Mouse (Mus musculus) heart, adult 2 months (tissue): Measurements from ENCODE around the gene Gm7271. TPM values are rescaled to one million over a fixed set of nuclear protein-coding genes. Genes with fewer than 3 reads are reported as not detected.

Experiments
- DNase-seq, 2 experiments: peaks; one replicate each; pipeline ENCODE4 v3.0.0; 2021
- H3K27ac ChIP-seq: fragments of 200-600 bp; 2 replicates; pipeline ENCODE4 v1.8.1; 2022
- H3K27me3 ChIP-seq: fragments of 200-500 bp; 2 replicates; pipeline ENCODE4 v1.6.1; 2012; ENCODE audit warnings: mild to moderate bottlenecking, low read length, inconsistent platforms, mixed read lengths; ENCODE audit not compliant: control insufficient read depth, insufficient read depth
- H3K36me3 ChIP-seq: fragments of 200-500 bp; 2 replicates; pipeline ENCODE4 v1.6.1; 2012; ENCODE audit warnings: low read length, inconsistent platforms; ENCODE audit not compliant: control insufficient read depth, insufficient read depth
- H3K4me1 ChIP-seq: fragments of 200-500 bp; 2 replicates; pipeline ENCODE4 v1.6.1; 2011; ENCODE audit warnings: low read length; ENCODE audit not compliant: control insufficient read depth, insufficient read depth
- H3K4me3 ChIP-seq: fragments of 200-600 bp; 2 replicates; pipeline ENCODE4 v1.8.1; 2022
- H3K79me2 ChIP-seq: fragments of 200-500 bp; replicated peaks from 2 replicates; pipeline ENCODE4 v1.6.1; 2012; ENCODE audit warnings: mild to moderate bottlenecking, inconsistent platforms, low read length, moderate library complexity, mixed read lengths; ENCODE audit not compliant: control insufficient read depth, insufficient read depth
- H3K9ac ChIP-seq: fragments of 200-500 bp; 2 replicates; pipeline ENCODE4 v1.6.1; 2012; ENCODE audit warnings: low read depth, mild to moderate bottlenecking, control low read depth, inconsistent platforms, low read length, mixed read lengths
- CTCF ChIP-seq: fragments of 200-600 bp; IDR thresholded peaks from 2 replicates; pipeline ENCODE4 v1.8.1; 2022; ENCODE audit warnings: antibody characterized with exemption, mild to moderate bottlenecking, moderate library complexity
- EP300 ChIP-seq: fragments of 200-500 bp; IDR thresholded peaks from 2 replicates; pipeline ENCODE4 v1.6.1; 2011; ENCODE audit warnings: low read depth, low read length, control low read depth; ENCODE audit not compliant: insufficient read depth
- POLR2A ChIP-seq: fragments of 200-500 bp; IDR thresholded peaks from 2 replicates; pipeline ENCODE4 v1.6.1; 2011; ENCODE audit warnings: mild to moderate bottlenecking, low read depth, low read length, control low read depth; ENCODE audit not compliant: insufficient read depth
- WGBS: fragments of 180-500 bp; shearing (Covaris S2); methylation state at CpG from one replicate; pipeline ENCODE4 v1.1.7; 2018; 5-methylcytosine and 5-hydroxymethylcytosine counted together
- intact Hi-C: fragments of 180-260 bp; cut with DNase I; formaldehyde crosslinking; loops from one replicate; pipeline ENCODE4 v1.15.1; 2025
- polyA plus RNA-seq: library from polyadenylated mRNA; depleted of rRNA; stranded (reverse); fragments of >200 nt; gene quantifications from 2 replicates; pipeline ENCODE4 v1.2.3, GENCODE M21; 2012
- total RNA-seq, 2 experiments: library from RNA; stranded (reverse); gene quantifications; 2 replicates each; pipeline ENCODE4 v1.2.3; 2021

Gm7271 gene
- total and polyA plus RNA-seq, 3 experiments: not detected

GRCm38 (mm10) chr5:76477764-76478163, 6.1 kb upstream of the Gm7271 start:
- no peak overlapping the region for H3K9ac ChIP-seq
- WGBS: 33% methylated on average over 9 of the region's 9 CpGs
- no peak overlapping the region for H3K27ac ChIP-seq
- no peak overlapping the region for H3K4me3 ChIP-seq
- 0 out of 2 replicates have a peak, but pooled peaks cover 1% of the 10 kb centered on the region for H3K27me3 ChIP-seq
- no peaks in the 10 kb centered on the region for H3K79me2 ChIP-seq
- no peaks in the 10 kb centered on the region for H3K4me1 ChIP-seq
- no peaks in the 10 kb centered on the region for H3K36me3 ChIP-seq
- TF ChIP-seq POLR2A (no peak), EP300 (no peak), CTCF (no peak)
- intact Hi-C loops: no loop called here
- DNase-seq: no peak

- Histone ChIP-seq H3K36me3 (no peaks in the 10 kb centered on the region), H3K27ac (no peak overlapping the region), H3K9ac (no peak overlapping the region), H3K27me3 (no peaks in the 10 kb centered on the region), H3K4me1 (no peaks in the 10 kb centered on the region), H3K4me3 (no peak overlapping the region), H3K79me2 (no peaks in the 10 kb centered on the region)
- intact Hi-C loops: no loop called here
- WGBS: 85% methylated on average over 13 of the region's 13 CpGs
- TF ChIP-seq POLR2A (no peak), EP300 (no peak), CTCF (no peak)
- DNase-seq: no peak
These were observed 11.3 kb downstream of the Gm7271 start for GRCm38 (mm10) chr5:76495126-76495525.

- TF ChIP-seq POLR2A (no peak), EP300 (no peak)
- Histone ChIP-seq H3K79me2 (no peaks in the 10 kb centered on the region), H3K4me1 (no peaks in the 10 kb centered on the region; the same call in 1 of the 2 replicates), H3K9ac (no peak overlapping the region), H3K4me3 (no peak overlapping the region), H3K36me3 (no peaks in the 10 kb centered on the region), H3K27ac (no peak overlapping the region), H3K27me3 (no peaks in the 10 kb centered on the region)
- intact Hi-C loops: no loop called here
- 62% methylated on average over 1 of the region's 1 CpGs for WGBS
- DNase-seq: no peak
These were observed 38.6 kb downstream of the Gm7271 start for GRCm38 (mm10) chr5:76522446-76522845.

- DNase-seq: peak in 1 of 2 experiments; percentile 21
- no peak overlapping the region for H3K4me3 ChIP-seq
- no peaks in the 10 kb centered on the region for H3K27me3 ChIP-seq
- H3K9ac ChIP-seq: no peak overlapping the region
- no peaks in the 10 kb centered on the region; the same call in 1 of the 2 replicates for H3K4me1 ChIP-seq
- WGBS: 45% methylated on average over 5 of the region's 5 CpGs
- H3K27ac ChIP-seq: no peak overlapping the region
- no peaks in the 10 kb centered on the region for H3K79me2 ChIP-seq
- TF ChIP-seq EP300 (no peak), POLR2A (no peak), CTCF (no peak)
- no peaks in the 10 kb centered on the region for H3K36me3 ChIP-seq
- intact Hi-C loops: loop anchor here (5.0 kb wide), 2 partner anchors 63 to 382 kb away; partner anchors contain the start of genes Cep135 and Srd5a3
These were observed 40.8 kb downstream of the Gm7271 start for GRCm38 (mm10) chr5:76524623-76525022.

GRCm38 (mm10) chr5:76525066-76525465, 41.2 kb downstream of the Gm7271 start:
- Histone ChIP-seq H3K79me2 (no peaks in the 10 kb centered on the region), H3K9ac (no peak overlapping the region), H3K27me3 (no peaks in the 10 kb centered on the region), H3K36me3 (no peaks in the 10 kb centered on the region), H3K4me1 (no peaks in the 10 kb centered on the region; the same call in none of the 2 replicates), H3K4me3 (no peak overlapping the region), H3K27ac (no peak overlapping the region)
- DNase-seq: no peak
- TF ChIP-seq POLR2A: no peak
- TF ChIP-seq EP300: no peak
- TF ChIP-seq CTCF: no peak
- intact Hi-C loops: loop anchor here (5.0 kb wide), 2 partner anchors 62 to 383 kb away; partner anchors contain the start of genes Cep135 and Srd5a3
- 37% methylated on average over 4 of the region's 4 CpGs for WGBS

- no peak overlapping the region for H3K9ac ChIP-seq
- WGBS: 18% methylated on average over 2 of the region's 2 CpGs
- no peaks in the 10 kb centered on the region; the same call in none of the 2 replicates for H3K4me1 ChIP-seq
- TF ChIP-seq CTCF: peak; percentile 47
- TF ChIP-seq EP300: no peak
- H3K4me3 ChIP-seq: no peak overlapping the region
- no peaks in the 10 kb centered on the region for H3K79me2 ChIP-seq
- intact Hi-C loops: loop anchor here (5.0 kb wide), 2 partner anchors 61 to 384 kb away; partner anchors contain the start of genes Cep135 and Srd5a3
- DNase-seq: no peak
- H3K36me3 ChIP-seq: no peaks in the 10 kb centered on the region; the same call in 1 of the 2 replicates
- no peaks in the 10 kb centered on the region for H3K27me3 ChIP-seq
- no peak overlapping the region for H3K27ac ChIP-seq
These were observed 42.0 kb downstream of the Gm7271 start for GRCm38 (mm10) chr5:76525829-76526228.
